Mouse (Mus musculus) urinary bladder, adult 18-20 months (tissue): ENCODE results near the gene Zcchc9.
"Not testable (repeated sequence)": the region's sequence is repeated elsewhere in the genome, so short reads cannot be mapped to it uniquely, and the experiment has no call there.

Experiments used
- DNase-seq, 2 experiments: peaks; one replicate each; pipeline ENCODE4 v3.0.0; 2022; ENCODE audit warnings: low spot score in 2 of 2, mixed read lengths in 2 of 2

Gene Zcchc9

GRCm38 (mm10) chr13:91807155-91807839 is at the start of gene Zcchc9:
Zcchc9 (minus strand) TSS chr13:91807705.
- peak; percentile 82 to 89 for DNase-seq

GRCm38 (mm10) chr13:91854412-91854811 is 46.9 kb upstream of the Zcchc9 start:
- DNase-seq, result no peak

GRCm38 (mm10) chr13:91827876-91828275 is 20.4 kb upstream of the Zcchc9 start:
- DNase-seq, result no peak

GRCm38 (mm10) chr13:91826066-91826465 is 18.6 kb upstream of the Zcchc9 start:
- no peak for DNase-seq

- no peak for DNase-seq
Observed at GRCm38 (mm10) chr13:91824845-91825550, 17.5 kb upstream of the Zcchc9 start.

- no peak for DNase-seq
Observed at GRCm38 (mm10) chr13:91823735-91824134, 16.2 kb upstream of the Zcchc9 start.

GRCm38 (mm10) chr13:91814670-91815069 is 7.2 kb upstream of the Zcchc9 start:
- no peak for DNase-seq

GRCm38 (mm10) chr13:91809476-91809875 is 2.0 kb upstream of the Zcchc9 start:
- no peak for DNase-seq

- DNase-seq, result no peak
Observed at GRCm38 (mm10) chr13:91807874-91808575, 520 bp upstream of the Zcchc9 start.

GRCm38 (mm10) chr13:91801726-91802125 is 5.8 kb downstream of the Zcchc9 start:
- DNase-seq, result no peak

- DNase-seq, result no peak
Observed at GRCm38 (mm10) chr13:91797442-91797841, 10.1 kb downstream of the Zcchc9 start.

- no peak for DNase-seq
Observed at GRCm38 (mm10) chr13:91796916-91797315, 10.6 kb downstream of the Zcchc9 start.

GRCm38 (mm10) chr13:91796003-91796402 is 11.5 kb downstream of the Zcchc9 start:
- no peak for DNase-seq

GRCm38 (mm10) chr13:91795593-91795992 is 11.9 kb downstream of the Zcchc9 start:
- DNase-seq, result no peak

- no peak for DNase-seq
Observed at GRCm38 (mm10) chr13:91794926-91795436, 12.5 kb downstream of the Zcchc9 start.

GRCm38 (mm10) chr13:91792035-91792434 is 15.5 kb downstream of the Zcchc9 start:
- no peak for DNase-seq

GRCm38 (mm10) chr13:91779892-91780291 is 27.6 kb downstream of the Zcchc9 start:
- DNase-seq, result no peak

GRCm38 (mm10) chr13:91778092-91778491 is 29.4 kb downstream of the Zcchc9 start:
- DNase-seq, result no peak

GRCm38 (mm10) chr13:91768683-91769651 is 38.5 kb downstream of the Zcchc9 start:
- no peak for DNase-seq

GRCm38 (mm10) chr13:91765627-91766026 is 41.9 kb downstream of the Zcchc9 start:
- DNase-seq, result no peak

GRCm38 (mm10) chr13:91763654-91764053 is 43.9 kb downstream of the Zcchc9 start:
- DNase-seq, result not testable (repeated sequence)
